Mouse (Mus musculus) cerebellum, postnatal 10 days (tissue): ENCODE data around the gene Ralgapa2.

Experiments used
- DNase-seq, 2 experiments: peaks; one replicate each; pipeline ENCODE4 v3.0.0; 2021; ENCODE audit warnings: mixed read lengths in 2 of 2

Ralgapa2 gene

DNA sequence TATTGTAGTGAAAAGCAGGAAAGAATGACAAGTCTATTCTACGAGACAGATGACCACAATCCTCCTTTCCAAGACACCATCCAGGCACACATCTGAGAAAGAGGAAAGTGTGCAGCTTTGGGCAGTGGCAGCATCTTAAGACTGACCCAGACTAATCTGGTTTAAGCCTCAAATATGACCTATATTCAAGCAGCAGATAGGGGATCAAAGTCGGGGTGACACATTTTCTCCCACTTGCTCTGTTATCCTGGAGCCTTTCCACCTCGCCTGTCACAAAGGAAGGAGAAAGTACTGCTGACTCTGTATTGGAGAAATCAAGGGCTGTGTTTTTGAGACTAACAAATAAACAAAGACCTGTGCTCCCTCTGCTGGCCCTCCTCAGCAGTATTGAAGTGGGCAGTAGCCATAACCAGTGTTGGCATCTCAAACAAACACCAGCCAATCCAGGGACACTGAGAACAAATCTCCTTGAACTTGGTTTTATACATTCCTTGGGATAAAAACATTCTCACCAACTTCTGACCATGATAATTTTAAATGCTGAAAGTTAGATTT lies 255.7 kb downstream of the Ralgapa2 start:
- DNase-seq: peak; percentile 87 to 89

GRCm38 (mm10) chr2:146255636-146256035 lies 256.5 kb downstream of the Ralgapa2 start:
- no peak for DNase-seq

- DNase-seq: no peak
Measured at GRCm38 (mm10) chr2:146254387-146254786, 257.8 kb downstream of the Ralgapa2 start.

GRCm38 (mm10) chr2:146250236-146250904 lies 261.8 kb downstream of the Ralgapa2 start:
- DNase-seq: peak; percentile 85 to 91

- no peak for DNase-seq
Measured at GRCm38 (mm10) chr2:146249033-146249432, 263.1 kb downstream of the Ralgapa2 start.

DNA sequence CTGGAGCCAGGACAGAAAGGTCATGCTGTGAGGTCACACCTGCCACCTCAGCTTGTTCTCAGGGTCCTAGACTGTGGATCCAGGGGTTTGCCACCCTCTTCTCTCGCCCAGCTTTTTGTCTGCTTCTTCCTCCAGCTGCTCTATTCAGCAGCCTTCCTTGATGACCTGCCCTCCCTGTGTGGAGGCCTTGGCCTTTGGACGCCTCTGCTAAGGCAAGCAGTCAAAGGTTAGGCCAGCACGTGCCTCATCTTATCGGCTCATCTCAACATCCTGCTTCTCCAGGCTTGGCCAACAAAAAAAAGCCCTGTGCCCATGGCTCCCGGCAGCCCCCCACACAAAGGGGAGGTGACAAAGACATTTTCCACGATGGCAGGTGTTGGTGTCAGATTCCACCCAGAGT lies 264.6 kb downstream of the Ralgapa2 start:
- no peak for DNase-seq

GRCm38 (mm10) chr2:146246409-146247075 lies 265.6 kb downstream of the Ralgapa2 start:
- no peak for DNase-seq

- DNase-seq: no peak
Measured at GRCm38 (mm10) chr2:146245401-146245800, 266.7 kb downstream of the Ralgapa2 start.

DNA sequence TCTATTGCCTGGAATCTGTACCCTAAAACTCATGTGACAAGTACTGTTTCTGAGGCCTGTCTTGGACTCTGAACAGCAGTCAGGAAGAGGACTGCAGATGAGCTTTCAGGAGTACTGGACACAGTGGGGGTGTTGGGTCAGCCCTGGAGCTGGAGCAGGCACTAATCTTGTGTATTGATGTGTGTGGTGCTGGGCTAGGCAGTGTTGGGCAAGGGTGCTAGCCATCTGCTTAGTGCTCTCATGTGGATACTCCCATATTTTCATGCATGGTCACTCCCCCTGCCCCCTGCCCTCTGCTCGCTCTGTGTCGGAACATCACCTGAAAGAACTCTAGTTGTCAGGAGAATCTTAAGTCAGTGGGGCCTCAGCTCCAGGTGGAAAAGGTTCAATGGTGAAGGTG lies 268.1 kb downstream of the Ralgapa2 start:
- DNase-seq: peak in 1 of 2 experiments; percentile 46

DNA sequence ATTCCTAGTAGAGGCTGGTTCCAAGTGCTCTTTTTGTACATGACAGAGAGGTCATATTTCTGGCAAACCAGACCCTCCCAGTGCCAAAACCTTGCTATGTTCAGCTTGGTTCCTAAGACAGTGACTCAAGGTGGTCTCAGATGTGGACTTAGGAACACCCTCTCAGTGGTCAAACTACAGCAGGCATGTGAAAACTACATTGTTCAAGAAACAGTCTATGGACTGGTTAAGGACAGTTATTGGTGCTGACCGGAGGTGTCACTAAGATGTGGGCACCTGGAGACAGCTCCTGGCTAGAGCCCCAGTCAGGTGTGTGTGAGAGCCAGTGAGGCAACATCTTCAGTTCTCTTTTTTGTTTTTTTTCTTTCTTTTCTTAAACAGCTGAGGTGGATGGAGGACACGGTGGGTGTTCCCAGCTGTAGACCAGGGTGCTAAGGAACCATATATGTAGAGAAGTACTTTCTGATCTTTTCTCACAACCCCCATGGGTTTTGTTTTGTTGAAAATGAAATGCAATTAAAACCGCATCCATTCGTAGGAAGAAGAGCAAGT lies 272.9 kb downstream of the Ralgapa2 start:
- DNase-seq: no peak

DNA sequence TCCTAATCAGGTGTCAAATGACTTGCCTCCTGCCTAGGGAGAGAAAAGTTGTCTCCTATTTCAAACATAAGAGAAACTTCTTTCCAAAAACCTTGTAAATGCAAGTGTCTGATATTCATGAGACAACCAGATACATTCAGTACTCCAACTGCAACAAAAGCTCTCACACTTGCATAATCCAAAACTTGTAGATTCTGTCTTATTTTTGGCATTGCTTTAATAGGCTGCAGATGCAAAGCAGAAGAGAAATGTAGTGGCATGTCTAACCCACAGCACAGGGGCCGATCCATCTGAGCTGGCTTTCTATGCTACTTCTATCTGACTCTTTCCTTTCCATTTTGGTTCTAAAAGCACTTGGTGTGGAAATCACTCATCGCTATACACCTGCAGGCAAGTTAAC lies 280.7 kb downstream of the Ralgapa2 start:
- DNase-seq: no peak

- peak; percentile 50 to 60 for DNase-seq
Measured at GRCm38 (mm10) chr2:146228435-146228834, 283.7 kb downstream of the Ralgapa2 start.

DNA sequence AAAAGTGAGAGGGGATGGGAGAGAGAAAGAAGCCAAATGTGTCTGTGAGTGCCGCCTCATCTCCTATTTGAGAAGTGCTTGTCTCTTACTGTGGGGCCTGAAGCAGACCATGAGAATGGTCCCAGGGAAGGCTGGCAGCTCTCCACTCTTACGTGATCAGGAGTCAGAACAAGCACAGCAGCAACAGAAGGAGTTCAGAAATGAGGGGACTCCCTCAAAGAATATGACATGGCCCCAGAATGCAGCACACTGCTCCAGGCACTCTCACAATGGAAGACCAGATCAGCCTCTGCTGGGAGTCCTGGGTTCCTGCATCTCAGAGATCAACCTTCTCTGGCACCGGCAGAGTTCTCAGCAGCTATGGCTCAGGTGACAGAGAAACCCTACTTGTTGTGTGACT lies 284.5 kb downstream of the Ralgapa2 start:
- DNase-seq: peak; percentile 71 to 77

DNA sequence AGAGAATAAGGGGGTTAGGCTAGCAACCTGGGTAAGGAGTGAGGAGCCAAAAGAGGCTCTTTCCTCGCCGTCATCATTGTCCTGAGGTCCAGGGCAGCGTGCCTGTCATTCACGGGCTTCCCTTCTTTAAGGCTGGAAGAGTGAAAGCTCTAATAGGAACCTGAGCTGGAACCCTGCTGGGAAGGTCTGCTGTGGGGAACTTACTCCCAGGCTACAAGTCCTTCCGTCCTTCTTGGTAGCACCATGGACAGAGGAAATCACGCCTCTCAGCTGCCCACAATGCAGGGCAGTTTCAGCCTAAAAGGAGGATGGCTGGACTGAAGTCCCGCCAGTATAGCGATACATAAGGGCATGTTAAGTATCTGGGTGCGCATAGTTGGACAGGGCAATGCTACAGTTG lies 285.7 kb downstream of the Ralgapa2 start:
- peak; percentile 69 to 72 for DNase-seq

DNA sequence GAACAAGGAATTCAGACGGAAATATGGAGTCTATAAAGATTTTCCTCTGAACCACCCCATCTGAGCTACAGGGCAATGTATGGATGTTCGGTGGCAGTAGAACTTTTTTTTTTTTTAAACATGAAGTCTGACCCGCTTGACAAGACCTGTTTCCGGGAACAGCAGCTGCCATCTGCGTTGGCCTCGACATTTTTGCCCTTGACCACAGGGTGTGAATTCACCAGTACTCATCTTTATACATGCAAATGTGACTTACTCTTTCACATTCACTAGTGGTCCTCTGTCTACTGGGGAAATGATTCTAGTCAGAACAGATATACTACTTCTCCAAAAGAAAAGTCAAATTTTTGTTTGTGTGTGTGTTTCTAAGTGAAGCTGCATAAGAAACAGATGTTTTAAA lies 286.3 kb downstream of the Ralgapa2 start:
- DNase-seq: peak; percentile 40 to 44

DNA sequence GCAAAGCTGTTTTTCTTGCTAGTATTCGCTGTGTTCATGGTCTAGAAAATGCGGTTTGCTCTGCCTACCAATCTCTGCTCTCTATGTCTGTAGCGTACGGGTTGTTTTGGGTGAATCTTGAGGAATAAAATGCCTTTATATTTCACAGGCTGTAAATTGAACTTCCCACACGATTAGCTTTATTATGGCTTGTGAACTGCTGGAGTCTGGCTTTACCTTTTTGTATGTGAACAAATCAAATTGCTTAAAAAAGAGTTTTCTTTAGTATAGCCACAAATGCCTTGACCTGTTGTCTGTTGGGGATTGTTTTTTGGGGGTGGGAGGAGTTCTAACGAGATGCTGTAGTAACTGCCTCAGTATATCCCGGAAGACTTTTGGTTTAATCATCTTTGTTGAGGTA lies 288.0 kb downstream of the Ralgapa2 start:
- peak in 1 of 2 experiments; percentile 42 for DNase-seq

DNA sequence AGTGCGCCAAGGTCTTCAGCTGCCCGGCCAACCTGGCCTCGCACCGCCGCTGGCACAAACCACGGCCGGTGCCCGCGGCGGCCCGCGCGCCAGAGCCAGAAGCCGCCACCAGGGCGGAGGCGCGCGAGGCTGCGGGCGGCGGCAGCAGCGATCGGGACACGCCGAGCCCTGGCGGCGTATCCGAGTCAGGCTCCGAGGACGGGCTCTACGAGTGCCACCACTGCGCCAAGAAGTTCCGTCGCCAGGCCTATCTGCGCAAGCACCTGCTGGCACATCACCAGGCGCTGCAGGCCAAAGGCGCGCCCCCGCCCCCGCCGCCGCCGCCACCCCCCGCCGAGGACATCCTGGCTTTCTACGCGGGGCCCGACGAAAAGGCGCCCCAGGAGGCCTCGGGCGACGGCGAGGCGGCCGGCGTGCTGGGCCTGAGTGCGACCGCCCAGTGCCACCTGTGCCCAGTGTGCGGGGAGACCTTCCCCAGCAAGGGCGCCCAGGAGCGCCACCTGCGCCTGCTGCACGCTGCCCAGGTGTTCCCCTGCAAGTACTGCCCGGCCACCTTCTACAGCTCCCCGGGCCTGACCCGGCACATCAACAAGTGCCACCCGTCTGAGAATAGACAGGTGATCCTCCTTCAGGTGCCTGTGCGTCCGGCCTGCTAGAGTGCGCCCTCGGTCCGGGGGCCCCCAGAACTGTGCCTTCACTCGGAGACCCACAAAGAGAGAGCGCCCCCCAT lies 288.8 kb downstream of the Ralgapa2 start:
- DNase-seq: peak; percentile 85

- DNase-seq: peak; percentile 70 to 76
Measured at GRCm38 (mm10) chr2:146222279-146223175, 289.6 kb downstream of the Ralgapa2 start.

DNA sequence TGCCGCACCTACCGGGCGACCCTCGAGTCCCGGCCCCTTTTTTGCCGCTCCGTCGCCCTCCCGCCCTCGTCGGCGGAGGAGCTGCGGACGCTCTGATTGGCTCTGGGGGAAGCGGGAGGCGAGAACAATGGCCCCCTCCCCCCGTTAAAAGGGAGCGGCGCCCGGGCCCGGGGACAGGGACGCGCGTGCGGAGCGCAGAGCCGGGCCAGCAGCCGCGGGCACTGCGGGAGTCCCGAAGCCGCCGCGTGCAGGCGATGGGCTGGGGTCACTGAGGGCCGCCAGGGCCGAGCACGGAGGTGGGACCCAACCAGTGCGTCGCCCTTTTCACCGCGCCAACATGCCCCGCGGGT lies 290.2 kb downstream of the Ralgapa2 start:
- DNase-seq: peak; percentile 98 to 99

DNA sequence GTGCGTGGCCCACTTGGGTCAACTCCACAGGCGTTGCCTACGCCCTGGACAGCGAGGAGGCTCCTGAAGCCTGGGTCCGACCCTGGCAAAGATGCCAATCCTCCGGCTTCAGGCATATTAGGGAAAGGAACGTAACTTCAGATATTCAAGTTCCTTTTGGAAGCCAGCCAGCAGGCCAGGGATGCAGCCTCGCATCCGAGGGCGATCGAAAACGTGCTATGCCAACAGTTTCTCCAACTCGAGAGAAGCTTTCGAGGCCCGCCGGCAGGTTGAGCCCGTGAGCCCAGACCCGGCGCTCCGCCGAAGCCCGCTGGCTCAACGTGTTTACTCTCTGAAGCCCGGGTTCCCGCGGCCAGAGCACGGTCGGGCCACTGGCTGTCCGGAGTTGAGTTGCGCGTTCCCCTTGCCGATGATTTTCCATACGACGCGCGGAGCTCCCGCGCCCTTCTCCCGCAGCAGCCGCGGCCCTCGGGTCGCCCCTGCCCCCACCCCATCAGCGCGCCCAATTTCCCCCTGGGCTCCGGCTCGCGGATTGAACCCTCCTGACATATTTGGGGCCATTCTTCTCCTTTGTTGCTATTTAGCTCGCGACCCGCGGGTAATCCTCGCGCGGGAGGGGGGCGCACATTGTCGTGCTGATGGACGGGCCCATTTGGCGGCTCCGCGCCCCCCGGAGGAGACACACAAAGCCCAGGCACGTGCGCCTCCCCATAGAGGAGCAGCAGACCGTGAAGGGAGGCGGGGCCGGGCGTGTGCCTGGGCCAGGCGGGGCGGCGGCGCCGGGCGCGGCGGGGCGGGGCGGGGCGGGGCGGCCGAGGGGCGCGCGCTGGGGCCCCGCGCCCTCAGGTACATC lies 290.8 kb downstream of the Ralgapa2 start, which contains the start of gene Insm1:
TSS of gene Insm1 (plus strand) at position 846 of the 853 bp plus-strand sequence.
- DNase-seq: peak; percentile 92 to 96

DNA sequence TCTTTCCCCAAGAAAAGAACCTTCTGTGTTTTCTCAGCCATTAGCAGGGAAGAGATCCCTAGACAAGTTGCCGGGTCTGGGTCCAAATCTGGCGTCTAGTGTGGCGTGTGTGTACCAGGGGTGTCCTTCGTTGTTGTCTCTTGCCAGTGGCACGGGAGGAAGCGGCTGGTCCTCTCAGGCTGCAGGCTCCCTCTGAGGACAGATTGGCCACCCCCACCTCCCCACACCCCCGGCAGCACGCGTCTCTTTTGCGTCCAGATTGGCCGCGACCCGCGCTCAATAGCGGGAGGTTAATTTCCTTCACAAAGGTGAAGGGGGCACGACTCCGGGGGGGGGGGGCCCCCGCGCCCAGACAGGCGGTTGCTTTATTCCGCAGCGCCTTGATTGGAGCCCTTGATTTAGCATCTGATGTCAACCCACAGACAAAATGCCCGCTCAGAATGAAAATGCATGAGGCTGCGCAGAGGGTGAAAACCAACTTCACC lies 291.5 kb downstream of the Ralgapa2 start:
- peak; percentile 84 to 90 for DNase-seq
